In the genomic region with DNA sequence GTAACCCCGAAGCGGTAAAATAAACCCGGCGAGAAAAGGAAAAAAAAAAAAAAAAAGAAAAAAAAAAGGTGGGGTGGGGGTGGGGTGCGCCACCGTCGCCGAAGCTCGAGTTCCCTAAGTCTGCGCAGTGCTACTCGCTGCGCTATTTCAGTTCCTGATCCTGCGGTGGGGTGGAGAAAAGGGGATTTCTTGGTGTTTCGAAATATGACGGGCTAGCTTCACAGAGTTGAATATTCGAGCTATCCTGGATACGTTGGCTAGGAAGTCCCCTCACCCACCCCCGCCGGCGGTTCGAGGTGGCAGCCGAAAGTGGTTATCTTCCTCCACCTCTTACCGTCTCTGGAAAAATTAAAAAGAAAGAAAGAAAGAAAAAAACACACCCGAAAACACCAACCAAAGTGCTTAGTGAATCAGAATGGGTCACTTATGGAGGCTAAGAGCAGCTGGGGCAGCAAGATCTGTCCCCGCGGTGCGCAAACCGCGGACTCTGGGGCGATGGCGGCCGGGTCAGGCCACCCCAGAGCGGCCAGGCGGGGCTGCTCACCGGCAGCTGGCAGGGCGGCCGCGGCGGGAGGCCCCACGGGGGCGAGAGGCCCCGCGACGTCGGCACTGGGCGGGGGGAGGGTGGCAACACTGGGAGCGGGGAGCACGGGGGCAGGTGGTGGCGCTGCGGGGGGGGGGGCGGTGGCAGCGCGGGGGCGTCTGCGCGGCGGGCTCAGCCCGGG, we compare ENCODE assay signal across 8 mouse cellular contexts. TPM values are rescaled to one million over a fixed set of nuclear protein-coding genes. Genes with fewer than 3 reads are reported as not detected.
DNase-seq lines count a peak whose midpoint lies in the region; ATAC-seq and TF ChIP-seq lines count a peak whose summit lies in the region.

No protein-coding gene starts in this region.

- TF ChIP-seq POLR2A in embryonic fibroblast, embryonic 13.5 days (IDR thresholded peaks at IDR 0.05; ENCODE audit: low read depth, low read length) = peak; percentile 32

- WGBS in heart, embryonic 13.5 days = under 1% methylated on average over 41 of the region's 58 CpGs
- WGBS in liver, embryonic 12.5 days (ENCODE audit: insufficient replicate concordance) = under 1% methylated on average over 47 of the region's 58 CpGs

- H3K27me3 ChIP-seq in heart, embryonic 13.5 days (replicated peaks) = no peaks in the 10 kb centered on the region
- H3K27me3 ChIP-seq in liver, embryonic 12.5 days (replicated peaks) = no peaks in the 10 kb centered on the region; the same call in 1 of the 2 replicates
- H3K27me3 ChIP-seq in splenic B cell, adult 2 months (ENCODE audit: control insufficient read depth, insufficient read depth, low read length, poor library complexity, severe bottlenecking) = no peaks in the 10 kb centered on the region

- TF ChIP-seq CTCF in embryonic fibroblast, embryonic 13.5 days (IDR thresholded peaks at IDR 0.05; ENCODE audit: borderline replicate concordance, insufficient read depth, low read length) = no peak

- ATAC-seq in heart, embryonic 13.5 days (ENCODE audit: extremely low read depth, insufficient number of reproducible peaks, low FRiP score, low TSS enrichment) = peak; percentile 60
- ATAC-seq in liver, embryonic 12.5 days = peak; percentile 70

- DNase-seq in A20 (ENCODE audit: low read depth, low spot score) = peak; percentile 90
- peak; percentile 77 to 87 for DNase-seq in adrenal gland, postnatal 36 days
- peak; percentile 81 for DNase-seq in kidney, postnatal 10 days
- DNase-seq in naive thymus-derived CD4-positive, alpha-beta T cell, adult 2 months (ENCODE audit: low read depth) = peak; percentile 88
- peak; percentile 92 for DNase-seq in splenic B cell, adult 2 months (ENCODE audit: low read depth, low spot score)

- peaks cover 15% of the 10 kb centered on the region for H3K36me3 ChIP-seq in heart, embryonic 13.5 days
- peaks cover 3% of the 10 kb centered on the region; the same call in 1 of the 2 replicates for H3K36me3 ChIP-seq in liver, embryonic 12.5 days
- peaks cover 3% of the 10 kb centered on the region; the same call in 1 of the 2 replicates for H3K36me3 ChIP-seq in splenic B cell, adult 2 months (ENCODE audit: control insufficient read depth, insufficient read depth, low read length, poor library complexity, severe bottlenecking)

- peak overlapping the region; percentile 54 for H3K4me3 ChIP-seq in embryonic fibroblast, embryonic 13.5 days (ENCODE audit: insufficient read depth, low read length)
- H3K4me3 ChIP-seq in heart, embryonic 13.5 days = peak overlapping the region; percentile 99
- peak overlapping the region; percentile 88 for H3K4me3 ChIP-seq in liver, embryonic 12.5 days

- peaks cover 13% of the 10 kb centered on the region for H3K4me1 ChIP-seq in embryonic fibroblast, embryonic 13.5 days (ENCODE audit: control insufficient read depth, insufficient read depth, low read length)
- H3K4me1 ChIP-seq in heart, embryonic 13.5 days = peaks cover 41% of the 10 kb centered on the region
- peaks cover 46% of the 10 kb centered on the region for H3K4me1 ChIP-seq in liver, embryonic 12.5 days

- no peaks in the 10 kb centered on the region for H3K9me3 ChIP-seq in heart, embryonic 13.5 days
- no peaks in the 10 kb centered on the region for H3K9me3 ChIP-seq in liver, embryonic 12.5 days (replicated peaks)

- H3K4me2 ChIP-seq in heart, embryonic 13.5 days = peak overlapping the region; percentile 89
- peak overlapping the region; percentile 99 for H3K4me2 ChIP-seq in liver, embryonic 12.5 days

- H3K9ac ChIP-seq in heart, embryonic 13.5 days = peak overlapping the region; percentile 97
- H3K9ac ChIP-seq in liver, embryonic 12.5 days = peak overlapping the region; percentile 98

- peak overlapping the region; percentile 99 for H3K27ac ChIP-seq in embryonic fibroblast, embryonic 13.5 days (ENCODE audit: insufficient read depth, low read length)
- peak overlapping the region; percentile 100 for H3K27ac ChIP-seq in heart, embryonic 13.5 days (replicated peaks)
- H3K27ac ChIP-seq in liver, embryonic 12.5 days = peak overlapping the region; percentile 97

RNA-seq across cellular contexts. Expression of a gene that starts 1.1 kb away (rescaled TPM):
- 10 to 100 TPM; 36.1 to 38.7 TPM for total RNA-seq in adrenal gland, postnatal 36 days (2021)
- polyA plus RNA-seq in embryonic fibroblast, embryonic 13.5 days (2011; ENCODE audit: insufficient read length, low read depth, missing spikeins) = 50.3 and 62.7 TPM in 2 replicates
- 14.7 and 16.3 TPM in 2 replicates for polyA plus RNA-seq in heart, embryonic 13.5 days (2015; fragmentation: Nextera tagmentation; extraction: Ambion mirVana)
- polyA plus RNA-seq in liver, embryonic 12.5 days (2016; fragmentation: Nextera tagmentation; extraction: Ambion mirVana) = 7.6 and 8.5 TPM in 2 replicates

RNA-seq across cellular contexts. Expression of a gene that starts 55.9 kb away (rescaled TPM):
- total RNA-seq in adrenal gland, postnatal 36 days (2021) = 10 to 100 TPM; 10.7 to 15.3 TPM
- polyA plus RNA-seq in embryonic fibroblast, embryonic 13.5 days (2011; ENCODE audit: insufficient read length, low read depth, missing spikeins) = 1.0 TPM in 1 of 2 replicates, not detected in the other
- 4.8 and 7.3 TPM in 2 replicates for polyA plus RNA-seq in heart, embryonic 13.5 days (2015; fragmentation: Nextera tagmentation; extraction: Ambion mirVana)
- 0.18 and 0.23 TPM in 2 replicates for polyA plus RNA-seq in liver, embryonic 12.5 days (2016; fragmentation: Nextera tagmentation; extraction: Ambion mirVana)

Comparison
In these comparisons a context has a peak if more than half of its experiments do, and no peak if none do; other contexts are left out.
1. Peak in every context shown above with its lines: DNase-seq, ATAC-seq, H3K4me3 ChIP-seq and H3K27ac ChIP-seq.